Mouse (Mus musculus) T-helper 1 cell (primary cell): ENCODE data around the gene Mob1b.

Experiments used
- in situ Hi-C: fragments of 300-600 bp; cut with MboI, MseI; formaldehyde crosslinking; loops from one replicate; pipeline ENCODE4 v1.15.1; 2025; ENCODE audit warnings: high pct_unique_total_duplicates

The Mob1b gene

DNA sequence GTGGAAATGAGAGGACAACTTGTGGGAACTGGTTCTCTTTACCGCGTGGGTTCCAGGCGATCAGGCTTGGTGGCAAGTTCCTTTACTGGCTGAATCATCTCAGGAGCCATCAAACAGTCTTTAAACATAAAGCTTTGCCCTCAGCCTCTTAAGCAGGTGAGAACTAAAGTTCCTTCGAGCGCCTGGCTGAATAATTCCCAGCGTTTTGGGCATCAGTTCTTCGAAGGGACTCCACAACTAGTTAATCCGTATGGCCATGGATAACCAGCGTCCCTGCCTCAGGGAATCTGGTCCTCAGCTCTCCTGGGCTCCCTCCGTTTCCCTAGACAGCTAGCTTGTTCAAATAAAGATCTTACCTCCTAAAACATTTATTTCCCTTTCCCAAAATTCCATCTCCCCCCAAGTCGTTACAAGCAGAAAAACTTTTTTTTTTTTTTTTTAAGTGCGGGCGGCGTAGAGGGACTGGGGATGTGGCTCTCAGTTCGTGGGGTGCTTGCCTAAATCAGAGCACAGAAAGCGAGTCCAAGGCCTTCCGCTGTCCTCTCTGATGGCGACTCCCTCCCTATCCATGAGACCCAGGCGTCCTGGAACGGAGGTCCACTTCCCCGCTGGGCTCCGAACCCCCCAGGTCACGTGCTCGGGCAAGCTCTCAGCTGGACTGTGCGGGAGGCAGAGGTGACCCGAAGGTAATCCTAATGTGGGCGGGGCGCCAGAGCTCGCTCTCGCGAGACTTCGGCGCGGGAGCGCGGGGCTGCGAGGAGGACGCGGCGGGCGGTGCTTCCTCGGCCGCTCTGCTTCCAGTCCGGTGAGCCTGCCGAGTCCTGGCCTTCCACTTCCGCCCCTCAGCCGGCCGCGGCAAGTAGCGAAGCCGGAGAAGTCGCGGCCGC, at the start of gene Mob1b:
Gene Mob1b, plus strand, starts transcription at position 740 of the 887 bp plus-strand sequence.
- in situ Hi-C loops: no loop called here

GRCm38 (mm10) chr5:88674703-88675442, 45.8 kb upstream of the Mob1b start:
- in situ Hi-C loops: loop anchor here (25.0 kb wide), 1 partner anchor 1838 kb away; no protein-coding TSS in a partner anchor

GRCm38 (mm10) chr5:88675443-88676387, 44.9 kb upstream of the Mob1b start, which contains the start of gene Grsf1:
TSS of gene Grsf1 (minus strand) at chr5:88676171.
- in situ Hi-C loops: no loop called here

DNA sequence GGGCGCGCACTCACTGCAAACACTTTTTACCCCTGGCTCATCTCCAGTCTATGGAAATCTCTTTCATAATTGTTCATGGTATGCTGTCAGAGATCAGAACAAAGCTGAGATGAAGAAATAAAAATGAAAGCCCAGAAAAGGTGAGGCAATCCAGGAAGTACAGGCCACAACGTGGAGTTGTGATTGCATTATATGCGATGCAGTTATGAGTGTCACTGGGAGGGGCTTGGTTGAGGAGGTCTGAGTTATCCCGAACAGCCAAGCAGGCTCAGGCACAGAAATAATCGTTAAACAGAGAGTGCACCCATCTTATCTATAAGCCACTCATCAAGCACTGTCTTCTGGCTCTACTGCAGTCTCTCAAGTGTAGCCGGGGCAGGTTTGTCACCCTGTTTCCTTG, 41.7 kb upstream of the Mob1b start:
- in situ Hi-C loops: no loop called here

- in situ Hi-C loops: no loop called here
Measured at GRCm38 (mm10) chr5:88679341-88679740, 41.3 kb upstream of the Mob1b start.

DNA sequence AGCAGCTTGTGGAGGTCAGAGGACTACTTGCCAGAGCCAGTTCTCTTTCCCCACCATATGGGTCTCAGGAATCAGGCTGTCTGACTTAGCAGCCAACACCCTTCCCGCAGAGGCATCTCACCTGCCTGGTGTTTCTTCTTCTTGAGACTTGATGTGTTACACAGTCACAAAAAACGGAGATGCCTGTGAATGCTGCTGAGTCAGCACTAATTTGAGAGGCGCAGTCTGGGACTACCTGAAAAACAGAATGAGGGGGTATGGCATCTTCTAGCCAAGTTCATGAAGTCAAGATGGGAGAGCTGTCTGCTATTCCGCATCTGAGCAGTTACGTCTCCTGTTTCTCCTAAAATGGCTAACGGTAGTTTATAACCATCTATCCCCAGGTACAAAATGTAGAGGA, 40.1 kb upstream of the Mob1b start:
- in situ Hi-C loops: no loop called here

DNA sequence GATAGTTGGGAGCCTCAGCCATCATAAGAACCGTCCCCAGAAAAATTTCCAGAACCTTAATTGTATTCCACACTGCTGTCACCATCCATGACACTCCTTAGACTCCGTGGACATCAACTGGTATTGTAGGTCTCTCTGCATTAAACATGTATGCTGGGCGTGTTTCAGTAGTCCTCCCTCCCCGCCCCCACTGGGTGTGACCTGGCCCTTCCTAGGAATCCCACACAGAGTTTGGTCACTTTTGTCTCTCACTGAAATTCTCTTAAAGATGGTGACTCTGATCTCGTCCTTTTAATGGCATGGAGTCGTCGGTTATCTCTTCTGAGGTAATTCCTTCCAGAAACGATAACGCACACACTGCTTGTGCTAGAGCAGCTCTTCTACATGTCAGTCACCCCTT, 36.9 kb upstream of the Mob1b start:
- in situ Hi-C loops: no loop called here

- in situ Hi-C loops: no loop called here
Measured at GRCm38 (mm10) chr5:88684226-88684625, 36.4 kb upstream of the Mob1b start.

GRCm38 (mm10) chr5:88685306-88685705, 35.3 kb upstream of the Mob1b start:
- in situ Hi-C loops: no loop called here

- in situ Hi-C loops: no loop called here
Measured at GRCm38 (mm10) chr5:88685745-88686299, 34.8 kb upstream of the Mob1b start.

DNA sequence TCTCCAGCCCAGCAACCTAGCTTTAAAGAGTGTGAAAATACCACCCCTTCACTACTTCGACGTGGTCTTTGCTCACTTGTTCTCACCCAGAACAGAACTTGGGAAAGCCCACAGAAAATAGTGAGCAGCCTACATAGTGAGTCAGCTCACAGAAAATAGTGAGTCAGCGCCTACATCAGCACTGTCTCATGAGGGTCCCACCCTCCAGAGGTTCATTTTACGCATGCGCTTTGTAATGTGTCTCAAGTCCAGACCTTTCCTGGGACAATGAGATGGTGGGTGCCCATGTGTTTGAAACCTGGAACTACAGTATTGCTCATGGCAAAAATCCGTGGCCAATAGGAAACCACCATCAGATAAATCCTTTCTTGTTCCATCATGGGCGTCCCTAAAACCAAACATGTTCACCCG, 32.7 kb upstream of the Mob1b start:
- in situ Hi-C loops: no loop called here

GRCm38 (mm10) chr5:88688583-88689187, 32.0 kb upstream of the Mob1b start:
- in situ Hi-C loops: no loop called here

DNA sequence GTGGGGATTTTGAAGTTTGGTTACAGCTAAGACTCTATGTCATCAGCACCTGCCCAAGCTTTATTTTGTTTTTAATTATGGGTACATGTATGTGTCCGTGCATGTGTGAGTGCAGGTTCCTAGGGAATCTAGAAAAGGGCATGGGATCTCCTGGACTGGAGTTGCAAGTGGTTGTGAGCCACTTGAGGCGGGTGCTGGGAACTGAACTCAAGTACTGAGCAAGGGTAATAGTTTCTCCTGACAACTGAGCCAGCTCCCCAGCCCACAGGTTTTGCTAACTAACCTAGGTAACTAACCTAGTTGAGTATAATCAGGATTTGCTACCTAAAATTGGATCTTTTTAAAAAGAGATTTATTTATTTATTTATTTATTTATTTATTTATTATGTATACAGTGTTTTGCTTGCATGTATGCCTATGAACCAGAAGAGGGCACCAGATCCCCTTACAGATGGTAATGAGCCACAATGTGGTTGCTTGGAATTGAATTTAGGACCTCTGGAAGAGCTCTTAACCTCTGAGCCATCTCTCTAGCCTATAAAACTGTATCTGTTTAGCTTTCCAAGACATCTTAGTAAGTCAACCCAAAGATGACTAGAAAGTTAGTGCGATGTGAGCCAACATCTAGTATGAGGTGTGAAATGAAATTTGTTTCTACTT, 31.2 kb upstream of the Mob1b start:
- in situ Hi-C loops: no loop called here

DNA sequence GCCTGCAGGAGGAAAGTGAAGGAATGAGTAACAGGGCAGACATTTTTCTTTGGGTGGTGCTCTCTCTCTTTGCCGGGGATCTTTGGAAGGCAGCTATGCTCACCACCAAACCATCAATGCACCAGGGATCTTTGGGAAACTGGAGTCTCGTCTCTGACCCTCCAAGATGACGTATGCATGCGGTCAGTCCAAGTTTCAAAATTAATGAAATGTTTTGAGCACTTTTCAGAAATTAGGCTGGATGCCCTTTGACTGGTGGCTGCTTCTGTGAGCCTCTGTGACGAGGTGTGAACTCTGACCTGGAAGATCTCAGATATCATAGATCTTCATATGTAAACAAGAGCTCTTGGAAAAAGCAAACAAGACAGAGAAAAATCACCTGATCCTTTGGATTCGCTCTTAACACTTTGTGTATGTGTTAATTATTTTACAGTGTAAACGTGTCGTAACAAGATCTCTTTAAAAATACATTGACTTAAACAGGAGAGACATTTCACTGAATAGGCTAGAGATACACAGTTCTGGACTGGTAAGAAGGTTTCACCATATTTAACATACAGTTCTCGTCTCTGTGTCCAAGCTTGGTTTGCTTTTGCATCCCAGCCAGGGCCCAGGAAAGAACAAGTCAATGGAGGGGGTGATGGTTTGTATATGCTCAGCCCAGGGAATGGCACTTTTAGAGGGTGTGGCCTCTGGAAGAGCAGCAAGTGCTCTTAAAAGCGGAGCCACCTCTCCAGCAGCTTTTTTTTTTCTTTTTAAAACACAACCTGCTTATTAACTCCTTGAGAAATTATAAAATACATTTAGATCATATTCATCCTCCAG, 29.8 kb upstream of the Mob1b start:
- in situ Hi-C loops: no loop called here

- in situ Hi-C loops: no loop called here
Measured at GRCm38 (mm10) chr5:88691506-88692095, 29.1 kb upstream of the Mob1b start.

DNA sequence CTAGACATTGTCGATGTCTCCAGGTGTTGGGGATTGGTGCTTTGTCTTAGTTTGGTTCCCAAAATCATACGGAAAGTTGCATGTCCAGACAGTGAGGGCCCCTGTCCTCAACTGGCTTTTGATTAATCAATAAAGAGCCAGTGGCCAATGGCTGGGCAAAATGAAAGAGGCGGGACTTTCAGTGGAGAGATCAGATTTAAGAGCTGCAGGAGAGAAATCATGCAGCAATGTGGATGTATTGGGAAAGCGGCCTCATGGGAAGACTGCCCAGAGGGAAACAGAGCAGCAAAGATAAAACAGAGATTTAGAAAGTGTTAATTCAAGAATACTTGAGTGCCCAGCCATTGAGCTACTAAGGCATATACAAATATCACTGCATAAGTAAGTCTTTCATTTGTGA, 28.1 kb upstream of the Mob1b start:
- in situ Hi-C loops: no loop called here

DNA sequence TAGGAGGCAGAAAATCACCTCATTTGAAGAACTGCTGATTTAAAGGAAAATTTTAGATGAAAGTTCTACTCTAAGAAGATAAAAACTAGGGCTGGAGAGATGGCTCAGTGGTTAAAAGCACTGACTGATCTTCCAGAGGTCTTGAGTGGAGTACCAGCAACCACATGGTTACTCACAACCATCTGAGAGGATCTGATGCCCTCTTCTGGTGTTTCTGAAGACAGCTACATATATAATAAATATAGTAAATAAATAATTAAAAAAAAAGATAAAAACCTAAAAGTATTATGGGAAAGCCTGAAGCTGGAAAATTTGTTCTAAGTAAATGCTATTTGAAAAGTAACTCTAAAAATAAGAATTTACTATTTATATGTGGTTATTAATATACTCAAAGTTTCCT, 27.6 kb upstream of the Mob1b start:
- in situ Hi-C loops: no loop called here

DNA sequence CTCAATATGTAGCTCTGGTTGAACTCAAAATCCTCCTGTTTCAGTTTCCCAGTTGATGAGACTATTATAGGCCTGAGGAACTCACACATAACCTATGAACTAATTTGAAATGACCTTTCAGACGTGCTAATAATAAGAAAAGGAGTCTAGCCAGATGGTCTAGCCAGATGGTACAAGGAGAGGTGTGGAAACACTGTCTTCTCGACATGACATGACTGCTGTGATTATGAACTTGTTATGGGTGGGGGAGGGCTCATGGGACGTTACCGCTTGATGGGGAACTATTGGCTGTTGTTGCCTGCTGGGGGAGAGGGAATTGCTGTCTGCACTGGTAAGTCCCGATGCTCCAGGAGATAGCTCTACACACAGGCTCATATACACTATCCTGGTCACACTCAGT, 23.4 kb upstream of the Mob1b start:
- in situ Hi-C loops: no loop called here
